Mouse (Mus musculus) Patski (cell line): Measurements from ENCODE around the gene Vps37b. TPM values are rescaled to one million over a fixed set of nuclear protein-coding genes. Genes with fewer than 3 reads are reported as not detected.

Source experiments
- ATAC-seq: fragments of 100-300 bp; one replicate; pipeline ENCODE4 v1.8.0; 2021
- CTCF ChIA-PET: fragments of 350-600 bp; sonication (Branson Sonifier 250); formaldehyde crosslinking; loops from one replicate; lab custom pipeline; 2022; ENCODE audit warnings: inconsistent platforms; lab: Charles Lee
- POLR2A ChIA-PET: fragments of 350-600 bp; sonication (Branson Sonifier 250); formaldehyde crosslinking; loops from one replicate; lab custom pipeline; 2022; ENCODE audit warnings: antibody characterized with exemption, inconsistent platforms; lab: Charles Lee
- DNase-seq: peaks from one replicate; pipeline ENCODE4 v3.0.0-alpha.2; 2011; ENCODE audit warnings: low read depth, low spot score
- H3K27me3 ChIP-seq: fragments of 371-371 bp; one replicate; pipeline ENCODE4 v1.5.1; 2021
- CTCF ChIP-seq: fragments of 100-300 bp; IDR thresholded peaks from one replicate; pipeline ENCODE4 v1.5.1; 2021
- in situ Hi-C: fragments of 300-500 bp; cut with MboI; formaldehyde crosslinking; loops from 3 replicates; pipeline ENCODE4 v1.11.1; 2018; ENCODE audit warnings: low pct_unique_long_range_greater_than_20kb, mixed read lengths
- polyA plus RNA-seq: library from polyadenylated mRNA; unstranded; gene quantifications from one replicate; pipeline ENCODE4 v1.2.3, GENCODE M21; 2021

The Vps37b gene
- polyA plus RNA-seq, 1 experiment from 2014 or later, result 25.5 TPM

- in situ Hi-C loops, result no loop called here
Observed at GRCm38 (mm10) chr5:124016291-124016821, 15.7 kb downstream of the Vps37b start.

GRCm38 (mm10) chr5:124015727-124016126, 16.3 kb downstream of the Vps37b start:
- in situ Hi-C loops, result no loop called here
- ATAC-seq (no peak), DNase-seq (no peak)
- CTCF ChIA-PET, result interaction anchor here (1.7 to 2.3 kb wide), 2 partner anchors 9 to 10 kb away, joined by 7 to 9 read pairs; no protein-coding TSS in a partner anchor
- TF ChIP-seq CTCF, result no peak
- no peaks in the 10 kb centered on the region for H3K27me3 ChIP-seq
- POLR2A ChIA-PET, result interaction anchor here (2.2 kb wide), 1 partner anchor 12 kb away, joined by 10 read pairs; no protein-coding TSS in a partner anchor

More at GRCm38 (mm10) chr5:124016291-124016821, 15.7 kb downstream of the Vps37b start:
- ChIA-PET POLR2A (interaction anchor here (0.5 to 2.2 kb wide), 4 partner anchors 9 to 431 kb away, joined by 3 to 10 read pairs (median 4); partner anchors contain the start of gene Vps37b), CTCF (interaction anchor here (0.8 to 2.3 kb wide), 4 partner anchors 9 to 16 kb away, joined by 5 to 9 read pairs (median 6); no protein-coding TSS in a partner anchor)
- DNase-seq, result no peak
- no peaks in the 10 kb centered on the region for H3K27me3 ChIP-seq
- no peak for ATAC-seq
- no peak for TF ChIP-seq CTCF

- no peaks in the 10 kb centered on the region for H3K27me3 ChIP-seq
- ATAC-seq, result no peak
- POLR2A ChIA-PET, result interaction anchor here (0.9 kb wide), 1 partner anchor 17 kb away, joined by 3 read pairs; no protein-coding TSS in a partner anchor
- in situ Hi-C loops, result no loop called here
- no peak for TF ChIP-seq CTCF
- CTCF ChIA-PET, result interaction anchor here (1.7 to 2.3 kb wide), 2 partner anchors 8 to 11 kb away, joined by 7 to 9 read pairs; no protein-coding TSS in a partner anchor
- DNase-seq, result no peak
Observed at GRCm38 (mm10) chr5:124014791-124015251, 17.2 kb downstream of the Vps37b start.

- ATAC-seq (no peak), DNase-seq (no peak)
- in situ Hi-C loops, result no loop called here
- TF ChIP-seq CTCF, result no peak
- CTCF ChIA-PET, result interaction anchor here (1.6 to 2.3 kb wide), 2 partner anchors 12 to 60 kb away, joined by 3 to 9 read pairs; no protein-coding TSS in a partner anchor
- no peaks in the 10 kb centered on the region for H3K27me3 ChIP-seq
- POLR2A ChIA-PET, result interaction anchor here (0.9 kb wide), 1 partner anchor 17 kb away, joined by 3 read pairs; no protein-coding TSS in a partner anchor
Observed at GRCm38 (mm10) chr5:124014180-124014579, 17.9 kb downstream of the Vps37b start.

- CTCF ChIA-PET, result interaction anchor here (1.6 kb wide), 1 partner anchor 60 kb away, joined by 3 read pairs; no protein-coding TSS in a partner anchor
- no peak for ATAC-seq
- H3K27me3 ChIP-seq, result no peaks in the 10 kb centered on the region
- in situ Hi-C loops, result no loop called here
- TF ChIP-seq CTCF, result no peak
- no peak for DNase-seq
- POLR2A ChIA-PET, result interaction anchor here (0.5 to 2.0 kb wide), 3 partner anchors 11 to 57 kb away, joined by 4 to 7 read pairs (median 6); no protein-coding TSS in a partner anchor
Observed at GRCm38 (mm10) chr5:124013747-124014146, 18.3 kb downstream of the Vps37b start.

GRCm38 (mm10) chr5:124012885-124013284, 19.2 kb downstream of the Vps37b start:
- DNase-seq (no peak), ATAC-seq (no peak)
- in situ Hi-C loops, result no loop called here
- TF ChIP-seq CTCF, result no peak
- no peaks in the 10 kb centered on the region for H3K27me3 ChIP-seq
- ChIA-PET POLR2A (interaction anchor here (0.5 to 2.0 kb wide), 3 partner anchors 9 to 58 kb away, joined by 3 to 7 read pairs (median 4); no protein-coding TSS in a partner anchor), CTCF (interaction anchor here (1.6 kb wide), 1 partner anchor 61 kb away, joined by 3 read pairs; no protein-coding TSS in a partner anchor)

- in situ Hi-C loops, result no loop called here
- DNase-seq (no peak), ATAC-seq (no peak)
- TF ChIP-seq CTCF, result no peak
- CTCF ChIA-PET, result interaction anchor here (1.2 kb wide), 1 partner anchor 73 kb away, joined by 3 read pairs; no protein-coding TSS in a partner anchor
- no peaks in the 10 kb centered on the region for H3K27me3 ChIP-seq
- POLR2A ChIA-PET, result interaction anchor here (2.0 kb wide), 1 partner anchor 13 kb away, joined by 7 read pairs; no protein-coding TSS in a partner anchor
Observed at GRCm38 (mm10) chr5:124011927-124012326, 20.1 kb downstream of the Vps37b start.

GRCm38 (mm10) chr5:124010910-124011655, 21.0 kb downstream of the Vps37b start:
- no peak for TF ChIP-seq CTCF
- ATAC-seq (no peak), DNase-seq (no peak)
- no peaks in the 10 kb centered on the region for H3K27me3 ChIP-seq
- in situ Hi-C loops, result no loop called here
- ChIA-PET CTCF (interaction anchor here (1.2 kb wide), 1 partner anchor 74 kb away, joined by 3 read pairs; no protein-coding TSS in a partner anchor), POLR2A (interaction anchor here (0.6 to 0.7 kb wide), 2 partner anchors 14 to 60 kb away, joined by 3 read pairs; no protein-coding TSS in a partner anchor)

- ATAC-seq (no peak), DNase-seq (no peak)
- ChIA-PET CTCF (no interaction called here), POLR2A (interaction anchor here (0.5 to 0.7 kb wide), 2 partner anchors 10 to 21 kb away, joined by 3 to 4 read pairs; no protein-coding TSS in a partner anchor)
- in situ Hi-C loops, result no loop called here
- TF ChIP-seq CTCF, result no peak
- H3K27me3 ChIP-seq, result no peaks in the 10 kb centered on the region
Observed at GRCm38 (mm10) chr5:124010077-124010476, 22.0 kb downstream of the Vps37b start.
